Mouse (Mus musculus) stomach, embryonic 16.5 days (tissue): ENCODE measurements around the gene Sorbs1. TPM values are rescaled to one million over a fixed set of nuclear protein-coding genes. Genes with fewer than 3 reads are reported as not detected.

ENCODE experiments used
- ATAC-seq: fragments of 200-750 bp; cut with Nextera tagmentation; 2 replicates; pipeline ENCODE4 v1.8.0; 2017; ENCODE audit warnings: moderate number of reproducible peaks, moderate TSS enrichment; ENCODE audit not compliant: insufficient read depth, low FRiP score
- H3K27ac ChIP-seq: fragments of 300-500 bp; sonication (generic); 2 replicates; pipeline ENCODE4 v1.5.1; 2014; ENCODE audit warnings: low read length
- H3K27me3 ChIP-seq: fragments of 300-500 bp; sonication (generic); 2 replicates; pipeline ENCODE4 v1.6.1; 2014; ENCODE audit warnings: low read length, control low read depth, mixed read lengths; ENCODE audit not compliant: control insufficient read depth, insufficient read depth
- H3K36me3 ChIP-seq: fragments of 300-500 bp; sonication (generic); 2 replicates; pipeline ENCODE4 v1.6.1; 2014; ENCODE audit warnings: low read length; ENCODE audit not compliant: control insufficient read depth, insufficient read depth
- H3K4me1 ChIP-seq: fragments of 300-500 bp; sonication (generic); 2 replicates; pipeline ENCODE4 v1.6.1; 2014; ENCODE audit warnings: low read length, control low read depth, mixed read lengths; ENCODE audit not compliant: control insufficient read depth, insufficient read depth
- H3K4me2 ChIP-seq: fragments of 300-500 bp; sonication (generic); 2 replicates; pipeline ENCODE4 v1.6.1; 2014; ENCODE audit warnings: low read depth, low read length, mixed read lengths
- H3K4me3 ChIP-seq: fragments of 300-500 bp; sonication (generic); replicated peaks from 2 replicates; pipeline ENCODE4 v1.5.1; 2014; ENCODE audit warnings: mild to moderate bottlenecking, low read length
- H3K9ac ChIP-seq: fragments of 300-500 bp; sonication (generic); 2 replicates; pipeline ENCODE4 v1.6.1; 2014; ENCODE audit warnings: low read length
- H3K9me3 ChIP-seq: fragments of 300-500 bp; sonication (generic); replicated peaks from 2 replicates; pipeline ENCODE4 v1.6.1; 2016; ENCODE audit warnings: low read length, control low read depth; ENCODE audit not compliant: control insufficient read depth
- WGBS: fragments of 180-500 bp; shearing (Covaris S2); extraction: QIAGEN DNeasy Blood & Tissue Kit; methylation state at CpG from one replicate; pipeline ENCODE4 v1.1.7; 2014; 5-methylcytosine and 5-hydroxymethylcytosine counted together
- polyA plus RNA-seq: library from polyadenylated mRNA; unstranded; fragments of >200 nt; fragmentation: Nextera tagmentation; extraction: Ambion mirVana; gene quantifications from 2 replicates; pipeline ENCODE4 v1.2.1, GENCODE M21; 2015

Gene Sorbs1
- polyA plus RNA-seq, 1 experiment from 2014 or later: 106 TPM

- H3K36me3 ChIP-seq: no peaks in the 10 kb centered on the region; the same call in 1 of the 2 replicates
- H3K4me1 ChIP-seq: peaks cover 4% of the 10 kb centered on the region; the same call in 1 of the 2 replicates
- H3K27me3 ChIP-seq: no peaks in the 10 kb centered on the region
- H3K4me2 ChIP-seq: no peak overlapping the region
- H3K4me3 ChIP-seq: no peak overlapping the region
- no peak overlapping the region for H3K9ac ChIP-seq
- WGBS: 81% methylated on average over 3 of the region's 3 CpGs
- H3K27ac ChIP-seq: no peak overlapping the region
- ATAC-seq: no peak
- H3K9me3 ChIP-seq: no peaks in the 10 kb centered on the region
Observed at GRCm38 (mm10) chr19:40319199-40319598, 194.4 kb downstream of the Sorbs1 start.

DNA sequence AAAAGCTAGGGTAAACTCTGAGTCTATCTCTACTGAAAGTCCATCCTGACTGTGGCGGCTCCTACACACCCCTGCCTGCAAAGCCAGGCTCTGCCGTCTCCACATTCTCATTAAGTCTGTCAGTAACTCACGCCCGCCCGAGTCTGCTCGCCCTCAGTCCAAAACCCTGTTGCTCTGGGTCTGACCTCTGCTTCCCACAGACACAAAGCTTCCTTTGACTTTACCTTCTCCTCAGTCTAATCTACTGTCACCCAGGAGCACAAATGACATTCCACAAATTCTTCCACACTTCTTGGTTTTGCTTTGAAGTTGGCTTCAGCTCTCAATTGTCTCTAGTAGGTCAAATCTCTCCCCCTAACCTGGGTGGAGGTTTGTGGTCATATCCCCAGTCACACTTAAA lies 195.1 kb downstream of the Sorbs1 start:
- Histone ChIP-seq H3K27ac (no peak overlapping the region), H3K9ac (no peak overlapping the region), H3K4me2 (no peak overlapping the region), H3K4me3 (no peak overlapping the region), H3K27me3 (no peaks in the 10 kb centered on the region), H3K36me3 (no peaks in the 10 kb centered on the region; the same call in 1 of the 2 replicates), H3K4me1 (peaks cover 4% of the 10 kb centered on the region; the same call in 1 of the 2 replicates), H3K9me3 (no peaks in the 10 kb centered on the region)
- ATAC-seq: no peak
- WGBS: 43% methylated on average over 6 of the region's 6 CpGs

DNA sequence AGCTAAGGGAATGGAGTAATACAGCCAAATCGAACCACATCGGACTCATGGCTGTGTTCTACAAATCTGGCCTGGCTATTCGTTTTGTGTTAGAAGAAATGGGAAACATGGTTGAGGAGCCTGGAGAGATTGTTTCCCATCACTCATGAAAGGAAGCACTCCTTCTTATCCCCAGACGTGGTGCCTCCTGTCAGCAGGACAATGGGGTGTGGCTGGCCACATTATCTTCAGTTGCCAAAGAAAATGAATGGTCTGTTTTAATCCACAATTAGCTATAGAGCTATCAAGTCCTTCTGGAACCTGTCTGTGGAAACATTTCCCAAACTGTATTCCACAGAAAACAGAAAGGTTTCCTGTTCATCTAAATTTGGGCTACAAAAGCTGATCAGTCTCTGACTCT lies 196.6 kb downstream of the Sorbs1 start:
- Histone ChIP-seq H3K36me3 (no peaks in the 10 kb centered on the region; the same call in 1 of the 2 replicates), H3K4me3 (no peak overlapping the region), H3K27ac (no peak overlapping the region), H3K9ac (no peak overlapping the region), H3K27me3 (no peaks in the 10 kb centered on the region), H3K4me2 (no peak overlapping the region), H3K9me3 (no peaks in the 10 kb centered on the region), H3K4me1 (peaks cover 4% of the 10 kb centered on the region; the same call in 1 of the 2 replicates)
- 68% methylated on average over 4 of the region's 4 CpGs for WGBS
- ATAC-seq: no peak

GRCm38 (mm10) chr19:40314252-40314651 lies 199.3 kb downstream of the Sorbs1 start:
- WGBS: 70% methylated on average over 11 of the region's 11 CpGs
- no peaks in the 10 kb centered on the region for H3K27me3 ChIP-seq
- H3K9me3 ChIP-seq: no peaks in the 10 kb centered on the region
- no peak for ATAC-seq
- peaks cover 4% of the 10 kb centered on the region; the same call in 1 of the 2 replicates for H3K4me1 ChIP-seq
- no peak overlapping the region for H3K9ac ChIP-seq
- peaks cover 3% of the 10 kb centered on the region; the same call in 1 of the 2 replicates for H3K36me3 ChIP-seq
- 0 out of 2 replicates have a peak overlapping the region, but pooled peaks have one; percentile 20 for H3K27ac ChIP-seq
- H3K4me3 ChIP-seq: no peak overlapping the region
- H3K4me2 ChIP-seq: no peak overlapping the region

GRCm38 (mm10) chr19:40311631-40312030 lies 201.9 kb downstream of the Sorbs1 start:
- H3K27me3 ChIP-seq: no peaks in the 10 kb centered on the region
- no peak overlapping the region for H3K4me2 ChIP-seq
- ATAC-seq: no peak
- 95% methylated on average over 8 of the region's 8 CpGs for WGBS
- H3K9ac ChIP-seq: no peak overlapping the region
- no peak overlapping the region for H3K4me3 ChIP-seq
- H3K4me1 ChIP-seq: peaks cover 8% of the 10 kb centered on the region; the same call in 1 of the 2 replicates
- H3K36me3 ChIP-seq: 0 out of 2 replicates have a peak, but pooled peaks cover 3% of the 10 kb centered on the region
- H3K27ac ChIP-seq: no peak overlapping the region
- H3K9me3 ChIP-seq: no peaks in the 10 kb centered on the region

DNA sequence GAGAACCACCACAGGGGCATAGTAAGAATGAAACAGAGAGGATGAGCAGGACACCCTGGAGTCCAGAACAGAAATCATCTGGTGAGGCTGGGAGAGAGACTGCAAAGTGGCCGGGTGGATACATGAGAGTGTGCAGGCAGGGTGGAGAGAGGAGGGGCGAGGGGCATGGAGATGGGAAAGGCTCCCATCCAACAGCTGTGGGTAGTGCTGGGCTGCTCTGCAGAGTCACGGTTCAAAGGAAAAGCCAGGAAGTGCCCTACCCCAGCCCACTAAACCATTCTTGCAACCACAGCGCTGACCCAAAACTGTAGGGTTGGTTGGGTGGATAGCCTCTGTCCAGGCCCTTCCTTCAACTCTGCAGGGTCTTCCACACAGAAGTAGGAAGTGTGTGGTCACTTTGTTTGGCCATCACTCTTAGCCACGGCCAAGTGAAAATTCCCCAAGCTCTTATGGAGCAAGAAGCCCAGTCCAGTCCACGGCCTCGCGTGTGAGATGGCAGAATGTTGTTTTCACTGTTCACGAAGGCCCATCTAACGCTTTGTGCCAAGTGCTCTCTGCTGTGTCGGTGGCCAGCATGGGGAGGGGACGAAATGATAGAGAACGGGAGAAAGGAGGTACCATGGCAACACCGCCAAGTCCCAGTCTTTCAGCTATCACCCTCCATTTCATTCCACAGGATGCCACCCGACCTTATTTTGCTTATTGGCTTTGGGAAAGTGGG lies 203.0 kb downstream of the Sorbs1 start:
- 90% methylated on average over 15 of the region's 15 CpGs for WGBS
- ATAC-seq: no peak
- Histone ChIP-seq H3K36me3 (0 out of 2 replicates have a peak, but pooled peaks cover 3% of the 10 kb centered on the region), H3K27ac (no peak overlapping the region), H3K4me2 (no peak overlapping the region), H3K4me3 (no peak overlapping the region), H3K27me3 (no peaks in the 10 kb centered on the region), H3K4me1 (peaks cover 8% of the 10 kb centered on the region; the same call in 1 of the 2 replicates), H3K9me3 (no peaks in the 10 kb centered on the region), H3K9ac (no peak overlapping the region)

DNA sequence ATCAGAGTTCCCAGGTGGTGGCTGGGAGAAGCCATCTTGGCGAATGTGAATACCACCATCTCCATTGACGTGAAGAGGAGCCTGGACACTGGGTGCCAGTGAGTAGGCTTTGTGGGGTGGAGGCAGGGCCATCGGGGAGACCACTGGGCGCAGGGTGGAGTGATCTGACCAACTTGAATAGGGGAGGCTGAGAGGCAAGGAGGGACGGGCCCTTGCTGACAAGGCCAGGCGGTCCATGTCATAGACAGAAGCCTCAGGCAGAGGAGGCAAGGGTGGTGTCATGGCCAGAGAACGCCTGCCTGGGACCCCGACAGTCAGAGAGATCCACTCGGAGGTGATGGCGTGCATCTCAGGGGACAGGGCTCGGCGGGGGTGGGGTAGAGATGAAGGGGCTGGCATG lies 203.7 kb downstream of the Sorbs1 start:
- no peak overlapping the region for H3K9ac ChIP-seq
- H3K4me3 ChIP-seq: no peak overlapping the region
- ATAC-seq: no peak
- no peak overlapping the region for H3K4me2 ChIP-seq
- H3K27ac ChIP-seq: no peak overlapping the region
- 0 out of 2 replicates have a peak, but pooled peaks cover 3% of the 10 kb centered on the region for H3K36me3 ChIP-seq
- no peaks in the 10 kb centered on the region for H3K27me3 ChIP-seq
- H3K4me1 ChIP-seq: peaks cover 8% of the 10 kb centered on the region; the same call in 1 of the 2 replicates
- no peaks in the 10 kb centered on the region for H3K9me3 ChIP-seq
- 92% methylated on average over 12 of the region's 12 CpGs for WGBS

DNA sequence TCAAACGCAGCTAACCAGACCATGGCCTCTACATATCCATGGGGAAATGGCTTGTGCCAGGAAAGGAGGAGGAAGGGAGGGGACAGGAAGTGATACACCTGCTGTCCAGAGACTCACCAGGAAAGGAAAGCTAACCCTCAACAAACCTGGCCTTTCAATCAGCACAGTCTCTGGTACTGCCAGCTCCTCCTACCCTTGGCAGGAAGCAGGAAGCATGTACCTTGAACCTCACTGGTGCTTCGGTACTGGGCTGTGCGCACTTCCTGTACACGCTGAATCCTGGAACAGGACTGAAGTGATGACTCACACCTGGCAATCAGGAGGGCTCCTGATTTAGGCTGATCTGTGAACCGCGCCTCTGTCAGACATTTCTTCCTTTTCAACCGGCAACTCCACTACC lies 206.0 kb downstream of the Sorbs1 start:
- Histone ChIP-seq H3K36me3 (0 out of 2 replicates have a peak, but pooled peaks cover 3% of the 10 kb centered on the region), H3K9ac (no peak overlapping the region), H3K4me3 (no peak overlapping the region), H3K27ac (no peak overlapping the region), H3K4me1 (peaks cover 4% of the 10 kb centered on the region; the same call in 1 of the 2 replicates), H3K9me3 (no peaks in the 10 kb centered on the region), H3K4me2 (no peak overlapping the region), H3K27me3 (no peaks in the 10 kb centered on the region)
- WGBS: 67% methylated on average over 7 of the region's 7 CpGs
- peak; percentile 63; the same call in 1 of the 2 replicates for ATAC-seq

GRCm38 (mm10) chr19:40306631-40307030 lies 206.9 kb downstream of the Sorbs1 start:
- H3K4me1 ChIP-seq: peaks cover 4% of the 10 kb centered on the region; the same call in 1 of the 2 replicates
- no peak overlapping the region for H3K4me3 ChIP-seq
- no peaks in the 10 kb centered on the region for H3K27me3 ChIP-seq
- 0 out of 2 replicates have a peak, but pooled peaks cover 3% of the 10 kb centered on the region for H3K36me3 ChIP-seq
- H3K27ac ChIP-seq: no peak overlapping the region
- WGBS: 62% methylated on average over 2 of the region's 2 CpGs
- H3K9ac ChIP-seq: no peak overlapping the region
- no peak overlapping the region for H3K4me2 ChIP-seq
- H3K9me3 ChIP-seq: no peaks in the 10 kb centered on the region
- ATAC-seq: no peak
